In genomic region chr12:17266673-17266990, GRCm38 (mm10) we compare ENCODE assay signal across 8 mouse cellular contexts. TPM values are rescaled to one million over a fixed set of nuclear protein-coding genes. Genes with fewer than 3 reads are reported as not detected.
DNase-seq lines count a peak whose midpoint lies in the region; ATAC-seq and TF ChIP-seq lines count a peak whose summit lies in the region.

No protein-coding gene starts in this region.

- H3K9ac ChIP-seq in liver, embryonic 11.5 days (ENCODE audit: low read depth, low read length) = peak overlapping the region; percentile 92

- WGBS in liver, embryonic 11.5 days = 0% methylated on average over 21 of the region's 21 CpGs

- H3K4me1 ChIP-seq in liver, embryonic 11.5 days (replicated peaks; ENCODE audit: control insufficient read depth, insufficient read depth, low read length) = peaks cover 5% of the 10 kb centered on the region

- H3K27ac ChIP-seq in gastrocnemius, adult 2 months = peak overlapping the region; percentile 92
- H3K27ac ChIP-seq in liver, embryonic 11.5 days (ENCODE audit: low read depth, low read length) = peak overlapping the region; percentile 49; the same call in 1 of the 2 replicates

- H3K9me3 ChIP-seq in liver, embryonic 11.5 days (ENCODE audit: control insufficient read depth, low read length) = no peaks in the 10 kb centered on the region

- no peak for TF ChIP-seq CTCF in gastrocnemius, adult 2 months (IDR thresholded peaks at IDR 0.05)
- TF ChIP-seq CTCF in C2C12 (IDR thresholded peaks at IDR 0.05; ENCODE audit: control insufficient read depth, insufficient read depth, insufficient read length) = no peak

- no peaks in the 10 kb centered on the region for H3K27me3 ChIP-seq in C2C12 (ENCODE audit: control insufficient read depth, insufficient read depth, insufficient read length)
- H3K27me3 ChIP-seq in liver, embryonic 11.5 days (replicated peaks; ENCODE audit: control insufficient read depth, insufficient read depth, low read length) = no peaks in the 10 kb centered on the region

- H3ac ChIP-seq in C2C12 (ENCODE audit: control insufficient read depth, insufficient read length, low read depth) = peak overlapping the region; percentile 94

- DNase-seq in gastrocnemius, adult 2 months = no peak
- DNase-seq in gastrocnemius, postnatal 14 days = no peak
- no peak for DNase-seq in liver, embryonic 11.5 days (ENCODE audit: low spot score)
- DNase-seq in urinary bladder, adult 2 months (ENCODE audit: low spot score) = no peak
- no peak for DNase-seq in Muller cell, postnatal 12 days (ENCODE audit: inconsistent ontology term)
- no peak for DNase-seq in kidney, postnatal 25 days

- H3K4me2 ChIP-seq in liver, embryonic 11.5 days = peak overlapping the region; percentile 84

- H3K79me2 ChIP-seq in C2C12 (ENCODE audit: control insufficient read depth, insufficient read depth) = peaks cover 52% of the 10 kb centered on the region

- peaks cover 38% of the 10 kb centered on the region for H3K79me3 ChIP-seq in C2C12 (ENCODE audit: low read depth)

- H3K4me3 ChIP-seq in gastrocnemius, adult 2 months = peak overlapping the region; percentile 93
- peak overlapping the region; percentile 82 for H3K4me3 ChIP-seq in C2C12 (ENCODE audit: insufficient read depth, poor library complexity, severe bottlenecking)
- H3K4me3 ChIP-seq in liver, embryonic 11.5 days (ENCODE audit: low read depth, low read length) = peak overlapping the region; percentile 90

- peaks cover 29% of the 10 kb centered on the region for H3K36me3 ChIP-seq in C2C12 (ENCODE audit: control insufficient read depth, insufficient read depth)
- H3K36me3 ChIP-seq in liver, embryonic 11.5 days (ENCODE audit: control insufficient read depth, insufficient read depth, low read length) = peaks cover 16% of the 10 kb centered on the region

- intact Hi-C loops in gastrocnemius, adult 2 months (cut with DNase I) = no loop called here
- intact Hi-C loops in gastrocnemius, postnatal 14 days (cut with DNase I; ENCODE audit: low total_unique reads) = no loop called here

- ATAC-seq in erythroid progenitor cell, adult 5-6 weeks (replicated peaks; ENCODE audit: low FRiP score, poor library complexity, severe bottlenecking) = peak; percentile 41
- ATAC-seq in liver, embryonic 11.5 days (replicated peaks; ENCODE audit: low FRiP score) = peak; percentile 70

TF ChIP-seq in C2C12, 6 proteins besides CTCF, POLR2A, EP300 and RAD21:
- TF ChIP-seq MYOG (IDR thresholded peaks at IDR 0.05; ENCODE audit: control insufficient read depth, extremely low read depth, insufficient read length) (no peak), CEBPB (IDR thresholded peaks at IDR 0.05; ENCODE audit: low read depth) (no peak), MAX (IDR thresholded peaks at IDR 0.05) (no peak), MYOD1 (IDR thresholded peaks at IDR 0.05; ENCODE audit: control insufficient read depth, insufficient read length, low read depth) (no peak), USF1 (IDR thresholded peaks at IDR 0.05; ENCODE audit: low read depth) (no peak)

RNA-seq across cellular contexts. Expression of gene Pdia6, which starts 0.3 kb away (rescaled TPM):
- total RNA-seq in gastrocnemius, adult 2 months (2021) = 10 to 100 TPM; 40.1 to 49.5 TPM
- 10 to 100 TPM; 55.3 to 68.7 TPM for total RNA-seq in gastrocnemius, postnatal 14 days (2021)
- polyA plus RNA-seq in C2C12 (2012; fragmentation: generic; extraction: Trizol) = 319 TPM
- total RNA-seq in erythroid progenitor cell, adult 5-6 weeks (2015; ENCODE audit: low replicate concordance) = 50.1 and 54.5 TPM in 2 replicates
- total RNA-seq in erythroid progenitor cell, adult 5-6 weeks (2017; ENCODE audit: low replicate concordance) = 51.6 and 57.5 TPM in 2 replicates
- polyA plus RNA-seq in liver, embryonic 11.5 days (2014; fragmentation: Nextera tagmentation; extraction: Ambion mirVana) = 476 and 508 TPM in 2 replicates
- 104 and 115 TPM in 2 replicates for polyA plus RNA-seq in urinary bladder, adult 2 months (2012; rRNA removed)
